Mouse (Mus musculus) right cerebral cortex, postnatal 4 days (tissue): ENCODE data around the gene Fam129a.

Experiments used
- DNase-seq: peaks from one replicate; pipeline ENCODE4 v3.0.0-alpha.2; 2022

Fam129a gene

DNA sequence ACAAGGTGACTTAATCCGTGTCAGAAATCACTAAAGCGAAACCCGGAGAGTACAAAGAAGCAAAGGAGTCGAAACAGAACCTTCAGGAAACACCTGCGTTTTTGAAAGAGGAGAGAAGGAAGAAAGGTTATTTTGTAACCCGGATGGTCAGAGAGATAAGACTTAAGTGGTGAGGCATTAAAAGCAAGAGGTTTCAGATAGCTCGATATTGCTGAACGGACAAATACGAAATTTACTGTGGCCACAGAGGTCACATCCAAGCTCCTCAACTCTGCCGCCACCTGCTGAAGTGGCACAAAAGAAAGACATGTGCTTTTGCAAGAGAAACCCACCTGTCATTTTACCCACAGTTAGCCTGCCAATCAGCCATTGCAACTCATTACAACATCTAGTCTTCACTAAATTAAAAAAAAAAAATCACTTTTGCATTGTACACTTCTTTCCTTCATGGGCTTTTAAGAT lies 183.1 kb downstream of the Fam129a start:
- no peak for DNase-seq

- peak; percentile 93 for DNase-seq
Observed at GRCm38 (mm10) chr1:151754881-151755659, 184.1 kb downstream of the Fam129a start, which contains the start of gene Edem3. Gene Edem3, plus strand, starts transcription at chr1:151755371.

DNA sequence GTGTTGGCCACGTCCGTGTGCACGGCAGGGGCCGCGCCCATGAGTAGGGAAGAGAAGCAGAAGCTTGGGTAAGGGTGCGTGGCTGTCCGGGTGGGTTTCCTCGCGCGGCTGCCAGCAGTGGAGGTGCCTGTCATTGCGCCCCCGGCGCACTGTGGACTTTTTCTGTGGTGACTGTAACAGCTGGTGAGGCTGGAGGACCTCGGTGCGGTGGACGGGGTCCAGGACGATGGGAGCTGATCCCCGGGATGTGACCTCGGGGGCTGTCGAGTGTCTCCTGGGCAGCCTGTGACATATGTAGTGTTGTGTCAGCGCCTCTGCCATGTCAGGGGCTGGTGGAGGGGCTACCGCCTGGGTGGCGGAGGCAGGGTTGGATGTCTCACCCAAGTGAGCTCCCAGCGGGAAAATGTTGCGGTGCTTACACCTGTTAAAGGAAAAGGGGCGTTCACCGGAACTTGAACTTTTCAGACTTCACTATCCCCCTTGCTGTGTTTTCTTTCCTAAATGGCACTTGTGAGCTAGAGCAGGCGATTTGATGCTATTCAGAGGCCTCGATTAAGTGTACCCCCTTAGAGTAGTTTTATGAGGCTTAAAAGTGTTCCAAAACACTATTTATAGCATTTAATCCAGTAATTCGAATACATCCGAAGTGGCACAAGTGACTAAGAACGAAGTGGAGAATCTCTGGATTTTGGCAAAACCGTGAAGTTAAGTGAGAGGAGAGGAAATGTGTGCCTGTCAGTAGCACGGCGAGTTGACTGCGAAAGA lies 184.9 kb downstream of the Fam129a start:
- DNase-seq, result no peak

GRCm38 (mm10) chr1:151756425-151756728 lies 185.4 kb downstream of the Fam129a start:
- no peak for DNase-seq

DNA sequence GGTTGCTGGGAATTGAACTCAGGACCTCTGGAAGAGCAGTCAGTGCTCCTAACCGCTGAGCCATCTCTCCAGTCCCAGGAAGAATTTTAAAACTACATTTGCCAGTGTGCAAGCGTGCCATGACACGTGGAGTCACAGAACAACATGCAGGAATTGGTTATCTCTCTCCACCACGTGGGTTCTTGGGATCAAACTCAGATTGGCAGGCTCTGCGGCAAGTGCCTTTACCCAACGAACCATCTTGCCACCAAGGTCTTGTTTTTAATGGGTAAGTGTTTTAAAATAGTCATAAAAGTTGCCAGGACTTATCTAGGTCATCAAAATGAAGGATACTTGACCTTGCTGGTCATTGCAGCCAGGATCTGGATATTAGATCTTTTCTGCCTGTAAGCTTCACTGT lies 187.3 kb downstream of the Fam129a start:
- DNase-seq, result no peak

DNA sequence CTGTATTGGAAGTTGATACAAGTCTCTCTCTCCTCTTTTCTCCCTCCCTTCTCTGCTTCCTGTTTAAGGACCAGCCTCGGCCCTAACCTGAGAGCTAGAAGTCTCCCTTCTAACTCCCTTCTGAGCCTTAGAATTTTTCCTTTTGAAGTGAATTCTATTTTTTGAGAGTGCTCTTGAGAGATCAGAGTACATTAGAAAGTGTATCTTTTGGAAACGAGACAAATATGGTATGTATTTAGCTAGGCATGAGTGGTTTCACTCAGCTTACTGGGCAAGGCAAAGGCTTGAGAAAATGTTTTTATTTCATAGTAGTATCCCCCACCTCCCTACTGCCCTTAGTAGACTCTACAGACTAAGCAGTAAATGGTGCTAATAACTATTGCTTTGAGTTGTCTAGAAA lies 188.0 kb downstream of the Fam129a start:
- no peak for DNase-seq

DNA sequence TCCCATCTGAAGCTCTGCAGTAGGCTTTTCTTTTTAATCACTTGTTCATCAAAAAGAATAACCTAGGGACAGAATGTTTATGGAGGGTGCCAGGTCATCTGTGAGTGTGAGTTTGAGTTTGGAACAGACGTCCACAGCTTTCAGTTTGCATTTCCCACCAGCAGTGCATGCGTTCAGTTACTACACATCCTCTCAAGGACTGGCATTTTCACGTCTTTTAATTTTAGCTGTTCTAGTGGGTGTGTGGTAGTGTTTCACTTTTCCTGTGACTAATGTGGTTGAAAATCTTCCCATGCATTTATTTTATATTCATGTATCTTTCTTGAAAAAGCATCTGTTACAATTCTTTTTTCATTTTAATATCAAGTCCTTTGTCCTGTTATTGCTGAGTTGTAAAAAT lies 193.2 kb downstream of the Fam129a start:
- no peak for DNase-seq

DNA sequence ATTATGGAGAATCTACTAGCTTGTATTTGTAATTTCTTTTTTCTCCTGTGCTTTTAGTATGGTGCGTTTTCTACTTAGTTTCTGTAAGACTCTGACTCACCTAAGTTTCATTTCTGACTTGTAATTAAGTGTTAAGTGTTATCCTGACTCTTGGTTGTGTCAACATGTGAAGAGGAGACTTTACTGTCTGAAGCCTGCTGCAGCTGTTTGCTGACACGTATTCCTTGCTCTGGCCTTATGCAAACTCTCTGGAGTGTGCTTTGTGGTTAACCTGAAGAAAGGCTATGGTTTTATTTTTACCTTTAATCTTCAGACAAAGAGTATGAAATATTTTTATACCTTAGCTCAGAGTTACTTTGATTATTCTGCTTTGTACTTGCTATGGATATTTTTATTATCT lies 195.2 kb downstream of the Fam129a start:
- DNase-seq, result no peak

DNA sequence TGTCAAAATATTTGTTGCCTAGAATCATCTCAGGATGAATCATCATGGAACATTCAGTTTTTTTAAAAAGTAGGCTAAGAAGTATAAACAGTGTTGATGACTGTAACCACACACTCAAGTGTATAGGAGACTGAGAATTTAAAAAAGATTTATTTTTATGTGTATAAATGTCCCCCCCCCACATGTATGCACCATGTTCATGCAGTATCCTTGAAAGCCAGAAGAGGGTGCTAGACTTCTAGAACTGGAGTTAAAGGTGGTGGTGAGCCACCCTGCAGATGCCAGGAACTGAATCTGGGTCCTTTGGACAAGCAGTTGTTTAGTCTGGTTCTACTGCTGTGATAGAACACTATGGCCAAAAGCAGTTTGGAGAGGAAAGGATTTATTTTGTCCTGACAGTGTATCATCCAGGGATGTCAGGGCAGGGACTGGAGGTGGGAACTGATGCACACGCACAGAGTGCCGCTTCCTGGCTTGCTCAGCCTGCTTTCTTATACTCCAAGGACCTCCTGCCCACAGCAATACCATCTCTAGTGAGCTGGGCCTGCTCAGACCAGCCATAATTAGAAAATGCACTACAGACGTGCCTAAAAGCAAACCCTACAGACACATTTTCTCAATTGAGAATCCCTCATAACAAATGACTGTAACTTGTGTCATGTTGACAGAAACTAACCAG lies 196.1 kb downstream of the Fam129a start:
- DNase-seq, result no peak

- DNase-seq, result no peak
Observed at GRCm38 (mm10) chr1:151769200-151769913, 198.4 kb downstream of the Fam129a start.
